Mouse (Mus musculus) lung, adult 2 months (tissue): ENCODE data around the gene Kif2c. TPM values are rescaled to one million over a fixed set of nuclear protein-coding genes. Genes with fewer than 3 reads are reported as not detected.

Experiments
- DNase-seq: peaks from one replicate; pipeline ENCODE4 v3.0.0; 2022
- H3K4me1 ChIP-seq: fragments of 200-500 bp; 2 replicates; pipeline ENCODE4 v1.6.1; 2011; ENCODE audit warnings: low read length; ENCODE audit not compliant: control insufficient read depth, insufficient read depth
- H3K4me3 ChIP-seq: fragments of 200-500 bp; replicated peaks from 2 replicates; pipeline ENCODE3; 2011; ENCODE audit warnings: low read depth, mild to moderate bottlenecking, control low read depth, low read length; ENCODE audit errors: extremely low read depth
- CTCF ChIP-seq: fragments of 200-500 bp; IDR thresholded peaks from 2 replicates; pipeline ENCODE4 v1.5.1; 2011; ENCODE audit warnings: mild to moderate bottlenecking, low read length, control low read depth; ENCODE audit not compliant: insufficient read depth
- POLR2A ChIP-seq: fragments of 200-500 bp; IDR thresholded peaks from 2 replicates; pipeline ENCODE4 v1.6.1; 2011; ENCODE audit warnings: low read depth, mild to moderate bottlenecking, control low read depth, low read length, borderline replicate concordance; ENCODE audit errors: extremely low read depth
- WGBS: fragments of 180-500 bp; shearing (Covaris S2); methylation state at CpG from one replicate; pipeline ENCODE4 v1.1.7; 2018; 5-methylcytosine and 5-hydroxymethylcytosine counted together
- polyA plus RNA-seq: library from polyadenylated mRNA; depleted of rRNA; stranded (reverse); fragments of >200 nt; gene quantifications from 2 replicates; pipeline ENCODE4 v1.2.3, GENCODE M21; 2012

Gene Kif2c
- polyA plus RNA-seq, 1 experiment: 0.86 TPM

- DNase-seq: no peak
- 38% methylated on average over 5 of the region's 5 CpGs for WGBS
Observed at GRCm38 (mm10) chr4:117217029-117217428, 34.6 kb upstream of the Kif2c start.

GRCm38 (mm10) chr4:117214250-117214649 lies 31.8 kb upstream of the Kif2c start:
- Histone ChIP-seq H3K4me1 (no peaks in the 10 kb centered on the region; the same call in 1 of the 2 replicates), H3K4me3 (no peak overlapping the region)
- no peak for TF ChIP-seq POLR2A
- TF ChIP-seq CTCF: no peak
- no peak for DNase-seq
- 89% methylated on average over 6 of the region's 6 CpGs for WGBS

More at GRCm38 (mm10) chr4:117217029-117217428, 34.6 kb upstream of the Kif2c start:
- no peak for TF ChIP-seq POLR2A
- no peak for TF ChIP-seq CTCF
- Histone ChIP-seq H3K4me3 (no peak overlapping the region), H3K4me1 (no peaks in the 10 kb centered on the region; the same call in 1 of the 2 replicates)

- peak; percentile 71 for DNase-seq
- H3K4me1 ChIP-seq: no peaks in the 10 kb centered on the region
- TF ChIP-seq POLR2A: no peak
- TF ChIP-seq CTCF: peak; percentile 62
- 5% methylated on average over 20 of the region's 20 CpGs for WGBS
- peak overlapping the region; percentile 49 for H3K4me3 ChIP-seq
Observed at GRCm38 (mm10) chr4:117210147-117211074, 28.0 kb upstream of the Kif2c start.

- no peak for TF ChIP-seq CTCF
- no peak for TF ChIP-seq POLR2A
- no peak for DNase-seq
- Histone ChIP-seq H3K4me3 (no peak overlapping the region), H3K4me1 (no peaks in the 10 kb centered on the region)
- WGBS: 73% methylated on average over 6 of the region's 6 CpGs
Observed at GRCm38 (mm10) chr4:117209592-117209991, 27.2 kb upstream of the Kif2c start.

GRCm38 (mm10) chr4:117202992-117203354 lies 20.5 kb upstream of the Kif2c start:
- no peak for DNase-seq
- 49% methylated on average over 4 of the region's 4 CpGs for WGBS
- TF ChIP-seq POLR2A (no peak), CTCF (no peak)
- no peak overlapping the region for H3K4me3 ChIP-seq
- H3K4me1 ChIP-seq: no peaks in the 10 kb centered on the region; the same call in 1 of the 2 replicates

GRCm38 (mm10) chr4:117202046-117202991 lies 19.9 kb upstream of the Kif2c start:
- Histone ChIP-seq H3K4me1 (no peaks in the 10 kb centered on the region; the same call in 1 of the 2 replicates), H3K4me3 (peak overlapping the region; percentile 50)
- TF ChIP-seq POLR2A (peak; percentile 57; the same call in 1 of the 2 replicates), CTCF (peak; percentile 11; the same call in 1 of the 2 replicates)
- under 1% methylated on average over 25 of the region's 25 CpGs for WGBS
- DNase-seq: no peak

GRCm38 (mm10) chr4:117191804-117192203 lies 9.4 kb upstream of the Kif2c start:
- Histone ChIP-seq H3K4me3 (no peak overlapping the region), H3K4me1 (no peaks in the 10 kb centered on the region; the same call in 1 of the 2 replicates)
- no peak for DNase-seq
- TF ChIP-seq POLR2A (no peak), CTCF (no peak)
- 94% methylated on average over 14 of the region's 14 CpGs for WGBS

GRCm38 (mm10) chr4:117190660-117191059 lies 8.2 kb upstream of the Kif2c start:
- H3K4me3 ChIP-seq: no peak overlapping the region
- H3K4me1 ChIP-seq: no peaks in the 10 kb centered on the region; the same call in 1 of the 2 replicates
- WGBS: 61% methylated on average over 7 of the region's 7 CpGs
- TF ChIP-seq CTCF: no peak
- no peak for TF ChIP-seq POLR2A
- no peak for DNase-seq
